Mouse (Mus musculus): ENCODE measurements around the gene Slco4a1.

GRCm38 (mm10) chr2:180501217-180501967 lies 45.3 kb downstream of the Slco4a1 start:
- no peak for TF ChIP-seq EP300 (optimal IDR thresholded peaks at IDR 0.05)
- no peak for TF ChIP-seq CTCF (IDR thresholded peaks at IDR 0.05; ENCODE audit: low read depth)
